Mouse (Mus musculus) thymus, postnatal 0 days (tissue): Measurements from ENCODE around the gene Dnase1l3. TPM values are rescaled to one million over a fixed set of nuclear protein-coding genes. Genes with fewer than 3 reads are reported as not detected.
A peak's percentile ranks its signal among the peaks of the same experiment; 100 is the strongest.
"Not testable (repeated sequence)": the region's sequence is repeated elsewhere in the genome, so short reads cannot be mapped to it uniquely, and the experiment has no call there.

Experiments used
- DNase-seq: peaks from one replicate; pipeline ENCODE4 v3.0.0-alpha.2; 2015; ENCODE audit warnings: low spot score
- polyA plus RNA-seq: library from polyadenylated mRNA; unstranded; fragments of >200 nt; fragmentation: Nextera tagmentation; extraction: Ambion mirVana; gene quantifications from 2 replicates; pipeline ENCODE4 v1.2.1, GENCODE M21; 2015

Gene Dnase1l3
- polyA plus RNA-seq, 1 experiment from 2014 or later = 7.6 TPM

GRCm38 (mm10) chr14:8015756-8016155 is 21.4 kb upstream of the Dnase1l3 start:
- DNase-seq = no peak

GRCm38 (mm10) chr14:8011938-8012337 is 17.6 kb upstream of the Dnase1l3 start:
- DNase-seq = no peak

- no peak for DNase-seq
Measured at GRCm38 (mm10) chr14:8011297-8011696, 16.9 kb upstream of the Dnase1l3 start.

- DNase-seq = no peak
Measured at GRCm38 (mm10) chr14:8007923-8008322, 13.6 kb upstream of the Dnase1l3 start.

- no peak for DNase-seq
Measured at GRCm38 (mm10) chr14:8007486-8007885, 13.1 kb upstream of the Dnase1l3 start.

- DNase-seq = no peak
Measured at GRCm38 (mm10) chr14:8007084-8007483, 12.7 kb upstream of the Dnase1l3 start.

GRCm38 (mm10) chr14:8006061-8006460 is 11.7 kb upstream of the Dnase1l3 start:
- DNase-seq = not testable (repeated sequence)

- DNase-seq = no peak
Measured at GRCm38 (mm10) chr14:8003727-8004670, 9.6 kb upstream of the Dnase1l3 start.

GRCm38 (mm10) chr14:8003093-8003670 is 8.8 kb upstream of the Dnase1l3 start:
- DNase-seq = no peak

GRCm38 (mm10) chr14:8002432-8003092 is 8.2 kb upstream of the Dnase1l3 start, which contains the start of gene Abhd6:
TSS of gene Abhd6 (plus strand) at chr14:8002902.
- peak; percentile 82 for DNase-seq

- no peak for DNase-seq
Measured at GRCm38 (mm10) chr14:8000831-8001685, 6.7 kb upstream of the Dnase1l3 start.

GRCm38 (mm10) chr14:8000247-8000646 is 5.9 kb upstream of the Dnase1l3 start:
- DNase-seq = no peak

- no peak for DNase-seq
Measured at GRCm38 (mm10) chr14:7999435-7999834, 5.1 kb upstream of the Dnase1l3 start.

- no peak for DNase-seq
Measured at GRCm38 (mm10) chr14:7999030-7999429, 4.7 kb upstream of the Dnase1l3 start.

GRCm38 (mm10) chr14:7997255-7997696 is 2.9 kb upstream of the Dnase1l3 start:
- peak; percentile 92 for DNase-seq

GRCm38 (mm10) chr14:7992158-7992557 is 2.2 kb downstream of the Dnase1l3 start:
- DNase-seq = no peak

- DNase-seq = no peak
Measured at GRCm38 (mm10) chr14:7991108-7991776, 3.1 kb downstream of the Dnase1l3 start.

- no peak for DNase-seq
Measured at GRCm38 (mm10) chr14:7989961-7990360, 4.4 kb downstream of the Dnase1l3 start.

GRCm38 (mm10) chr14:7989371-7989770 is 5.0 kb downstream of the Dnase1l3 start:
- no peak for DNase-seq

- no peak for DNase-seq
Measured at GRCm38 (mm10) chr14:7986913-7987312, 7.5 kb downstream of the Dnase1l3 start.
